Mouse (Mus musculus) heart, adult 2 months (tissue): ENCODE data around the gene Gzmm. TPM values are rescaled to one million over a fixed set of nuclear protein-coding genes. Genes with fewer than 3 reads are reported as not detected.
A peak's percentile ranks its signal among the peaks of the same experiment; 100 is the strongest.

Source experiments
- DNase-seq, 2 experiments: peaks; one replicate each; pipeline ENCODE4 v3.0.0; 2021
- H3K27ac ChIP-seq: fragments of 200-600 bp; 2 replicates; pipeline ENCODE4 v1.8.1; 2022
- H3K27me3 ChIP-seq: fragments of 200-500 bp; 2 replicates; pipeline ENCODE4 v1.6.1; 2012; ENCODE audit warnings: mild to moderate bottlenecking, low read length, inconsistent platforms, mixed read lengths; ENCODE audit not compliant: control insufficient read depth, insufficient read depth
- H3K36me3 ChIP-seq: fragments of 200-500 bp; 2 replicates; pipeline ENCODE4 v1.6.1; 2012; ENCODE audit warnings: low read length, inconsistent platforms; ENCODE audit not compliant: control insufficient read depth, insufficient read depth
- H3K4me1 ChIP-seq: fragments of 200-500 bp; 2 replicates; pipeline ENCODE4 v1.6.1; 2011; ENCODE audit warnings: low read length; ENCODE audit not compliant: control insufficient read depth, insufficient read depth
- H3K4me3 ChIP-seq: fragments of 200-600 bp; 2 replicates; pipeline ENCODE4 v1.8.1; 2022
- H3K79me2 ChIP-seq: fragments of 200-500 bp; replicated peaks from 2 replicates; pipeline ENCODE4 v1.6.1; 2012; ENCODE audit warnings: mild to moderate bottlenecking, inconsistent platforms, low read length, moderate library complexity, mixed read lengths; ENCODE audit not compliant: control insufficient read depth, insufficient read depth
- H3K9ac ChIP-seq: fragments of 200-500 bp; 2 replicates; pipeline ENCODE4 v1.6.1; 2012; ENCODE audit warnings: low read depth, mild to moderate bottlenecking, control low read depth, inconsistent platforms, low read length, mixed read lengths
- CTCF ChIP-seq: fragments of 200-600 bp; IDR thresholded peaks from 2 replicates; pipeline ENCODE4 v1.8.1; 2022; ENCODE audit warnings: antibody characterized with exemption, mild to moderate bottlenecking, moderate library complexity
- EP300 ChIP-seq: fragments of 200-500 bp; IDR thresholded peaks from 2 replicates; pipeline ENCODE4 v1.6.1; 2011; ENCODE audit warnings: low read depth, low read length, control low read depth; ENCODE audit not compliant: insufficient read depth
- POLR2A ChIP-seq: fragments of 200-500 bp; IDR thresholded peaks from 2 replicates; pipeline ENCODE4 v1.6.1; 2011; ENCODE audit warnings: mild to moderate bottlenecking, low read depth, low read length, control low read depth; ENCODE audit not compliant: insufficient read depth
- WGBS: fragments of 180-500 bp; shearing (Covaris S2); methylation state at CpG from one replicate; pipeline ENCODE4 v1.1.7; 2018; 5-methylcytosine and 5-hydroxymethylcytosine counted together
- intact Hi-C: fragments of 180-260 bp; cut with DNase I; formaldehyde crosslinking; loops from one replicate; pipeline ENCODE4 v1.15.1; 2025
- polyA plus RNA-seq: library from polyadenylated mRNA; depleted of rRNA; stranded (reverse); fragments of >200 nt; gene quantifications from 2 replicates; pipeline ENCODE4 v1.2.3, GENCODE M21; 2012
- total RNA-seq, 2 experiments: library from RNA; stranded (reverse); gene quantifications; 2 replicates each; pipeline ENCODE4 v1.2.3; 2021

Gzmm gene
- total and polyA plus RNA-seq, 3 experiments, result 6.4 to 7.4 (median 6.5) TPM

DNA sequence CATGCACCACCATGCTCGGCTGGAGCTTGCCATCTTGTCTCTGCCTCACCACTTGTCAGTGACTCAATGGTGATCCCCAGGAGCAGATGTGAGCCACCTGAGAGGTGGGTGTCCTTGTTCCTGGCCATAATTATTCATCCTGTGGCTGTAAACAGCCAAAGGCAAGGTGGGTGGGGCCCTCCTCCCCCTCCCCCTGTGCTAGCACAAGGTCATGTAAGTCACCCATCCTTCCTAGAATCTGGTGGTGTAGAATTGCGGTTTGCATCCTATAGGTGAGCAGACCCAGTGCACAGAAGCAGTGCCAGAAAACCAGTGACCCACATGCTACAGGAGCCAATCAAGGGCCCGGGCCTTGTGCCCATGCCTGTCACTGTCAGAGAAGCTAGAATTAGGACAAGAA lies 15.8 kb upstream of the Gzmm start:
- no peaks in the 10 kb centered on the region for H3K27me3 ChIP-seq
- TF ChIP-seq POLR2A, result no peak
- no peak overlapping the region for H3K9ac ChIP-seq
- H3K36me3 ChIP-seq, result no peaks in the 10 kb centered on the region
- no peak overlapping the region for H3K27ac ChIP-seq
- no peak for DNase-seq
- no peaks in the 10 kb centered on the region for H3K79me2 ChIP-seq
- peaks cover 5% of the 10 kb centered on the region; the same call in 1 of the 2 replicates for H3K4me1 ChIP-seq
- intact Hi-C loops, result no loop called here
- WGBS, result 89% methylated on average over 3 of the region's 3 CpGs
- no peak overlapping the region for H3K4me3 ChIP-seq

DNA sequence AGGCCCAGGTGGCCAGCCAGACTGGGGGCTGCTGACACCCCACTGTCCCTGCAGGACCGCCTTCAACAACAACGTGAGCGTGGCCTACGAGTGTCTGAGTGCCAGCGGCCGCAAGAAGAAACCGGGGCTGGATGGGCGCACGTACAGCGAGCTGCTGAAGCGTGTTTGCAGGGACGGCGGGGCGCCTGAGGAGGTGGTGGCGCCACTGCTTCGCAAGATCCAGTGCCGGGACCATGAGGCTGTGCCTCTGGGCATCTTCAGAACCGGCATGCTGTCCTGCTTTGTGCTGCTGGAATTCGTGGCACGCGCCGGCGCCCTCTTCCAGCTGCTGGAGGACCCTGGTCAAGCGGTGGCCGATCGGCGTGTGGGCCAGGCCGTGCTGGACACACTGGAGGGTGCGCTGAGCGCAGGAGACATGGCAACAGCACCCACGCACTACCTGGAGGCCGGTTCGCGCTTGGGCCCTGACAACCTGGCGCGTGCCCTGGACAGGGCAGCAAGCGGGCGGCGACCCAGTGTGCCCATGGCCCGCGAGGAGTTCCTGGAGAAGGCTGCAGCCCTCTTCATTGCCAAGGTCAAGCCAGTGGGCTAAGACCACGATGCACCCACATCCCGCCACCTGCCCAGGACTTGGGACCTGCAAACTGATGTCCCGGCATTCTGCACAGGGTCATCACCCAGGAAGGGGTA lies 13.3 kb upstream of the Gzmm start:
- intact Hi-C loops, result no loop called here
- WGBS, result 66% methylated on average over 44 of the region's 44 CpGs
- TF ChIP-seq EP300 (no peak), CTCF (no peak), POLR2A (no peak)
- H3K4me3 ChIP-seq, result no peak overlapping the region
- peaks cover under 1% of the 10 kb centered on the region; the same call in 1 of the 2 replicates for H3K4me1 ChIP-seq
- DNase-seq, result no peak
- H3K27me3 ChIP-seq, result no peaks in the 10 kb centered on the region
- H3K79me2 ChIP-seq, result no peaks in the 10 kb centered on the region
- no peak overlapping the region for H3K9ac ChIP-seq
- H3K27ac ChIP-seq, result no peak overlapping the region
- no peaks in the 10 kb centered on the region for H3K36me3 ChIP-seq

DNA sequence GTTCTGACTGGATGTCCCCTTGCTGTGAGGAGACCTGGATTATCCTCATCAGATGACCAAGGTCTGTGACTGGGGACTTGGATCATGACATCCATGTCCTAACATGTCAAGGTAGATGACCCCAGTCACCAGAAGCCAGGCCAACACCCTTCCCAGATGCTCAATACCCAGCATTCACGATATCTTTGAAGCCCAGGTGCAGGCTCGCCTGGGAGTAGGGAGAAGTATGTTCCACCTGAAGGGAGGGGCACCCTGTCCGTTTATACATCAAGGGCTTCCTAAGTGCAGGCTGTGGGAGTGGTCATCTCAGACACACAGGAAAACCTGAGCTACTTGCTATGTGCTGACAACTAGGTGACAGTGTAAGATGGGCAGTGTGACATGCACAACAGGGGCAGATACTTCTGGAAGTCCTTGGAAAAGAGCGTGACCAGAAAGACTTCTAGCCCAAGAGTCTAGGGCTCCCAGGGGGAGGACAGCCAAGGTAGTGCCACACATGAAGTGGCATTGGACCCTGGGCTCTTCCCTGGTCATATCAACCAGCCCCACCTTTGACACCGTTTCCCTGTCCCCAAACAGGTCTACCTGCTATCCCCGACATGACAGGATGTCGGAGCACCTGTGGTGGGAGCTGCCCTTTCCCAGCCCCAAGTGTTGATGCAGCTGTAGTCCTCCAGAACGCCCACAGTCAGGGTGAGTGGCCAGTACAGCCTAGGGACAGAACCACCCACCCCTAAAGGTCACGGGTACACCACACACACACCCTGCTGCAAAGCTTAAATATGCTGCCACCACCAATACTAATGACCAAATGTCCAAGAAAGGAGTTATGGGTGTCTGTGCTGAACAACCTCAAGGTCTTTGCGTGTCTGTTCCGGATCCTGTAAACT lies 8.0 kb upstream of the Gzmm start:
- no peak for DNase-seq
- Histone ChIP-seq H3K27ac (peak overlapping the region; percentile 87), H3K9ac (peak overlapping the region; percentile 37), H3K36me3 (peaks cover 5% of the 10 kb centered on the region; the same call in 1 of the 2 replicates), H3K4me1 (peaks cover 18% of the 10 kb centered on the region), H3K79me2 (peaks cover 4% of the 10 kb centered on the region; the same call in 1 of the 2 replicates), H3K4me3 (peak overlapping the region; percentile 53), H3K27me3 (no peaks in the 10 kb centered on the region)
- intact Hi-C loops, result loop anchor here (1.0 kb wide), 1 partner anchor 12 kb away; the partner anchor contains the start of gene Tpgs1
- TF ChIP-seq CTCF (no peak), EP300 (no peak), POLR2A (no peak)
- WGBS, result 38% methylated on average over 11 of the region's 11 CpGs

DNA sequence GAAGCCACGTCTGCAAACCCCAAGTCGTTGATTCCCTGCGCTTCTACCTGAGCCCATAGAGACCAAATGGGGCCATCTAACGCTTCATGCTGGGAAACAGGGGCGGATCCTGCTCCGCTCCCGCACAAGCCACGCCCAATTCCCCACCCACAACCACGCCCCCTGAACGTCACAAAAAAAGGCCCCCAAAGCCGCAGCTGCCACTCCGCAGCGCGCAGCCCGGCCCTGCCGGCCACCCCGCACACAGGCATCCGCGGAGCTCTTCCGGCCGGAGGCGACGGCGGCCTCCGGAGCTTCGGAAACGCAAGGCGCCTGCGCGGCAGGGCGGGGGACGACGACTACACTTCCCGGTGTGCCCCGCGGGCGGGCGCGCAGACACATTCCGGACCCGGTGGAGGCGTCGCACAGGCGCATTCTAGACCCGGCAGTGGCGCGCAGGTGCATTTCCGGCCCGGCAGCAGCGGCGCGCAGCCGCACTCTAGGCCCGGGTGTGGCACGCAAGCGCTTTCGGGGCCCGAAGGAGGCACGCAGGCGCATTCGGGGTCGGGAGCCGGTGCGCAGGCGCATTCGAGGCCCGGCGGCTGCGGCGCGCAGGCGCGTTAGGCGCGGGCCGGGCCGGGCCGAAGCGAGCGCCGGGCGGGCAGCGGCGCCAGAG lies 7.1 kb upstream of the Gzmm start, which contains the start of gene Cdc34:
Gene Cdc34 (plus strand): TSS at position 605 of the 655 bp plus-strand sequence.
- H3K4me1 ChIP-seq, result peaks cover 21% of the 10 kb centered on the region
- peak within 1 kb of the TSS; percentile 87 for H3K27ac ChIP-seq
- peaks cover 9% of the 10 kb centered on the region; the same call in 1 of the 2 replicates for H3K36me3 ChIP-seq
- H3K27me3 ChIP-seq, result no peaks in the 10 kb centered on the region
- intact Hi-C loops, result loop anchor here (1.0 kb wide), 1 partner anchor 12 kb away; the partner anchor contains the start of gene Tpgs1
- H3K9ac ChIP-seq, result peak within 1 kb of the TSS; percentile 82
- DNase-seq, result peak; percentile 99 to 100
- H3K4me3 ChIP-seq, result peak within 1 kb of the TSS; percentile 87
- H3K79me2 ChIP-seq, result peaks cover 4% of the 10 kb centered on the region; the same call in 1 of the 2 replicates
- WGBS, result under 1% methylated on average over 83 of the region's 84 CpGs
- TF ChIP-seq POLR2A, result peak; percentile 94
- TF ChIP-seq CTCF, result peak; percentile 60
- TF ChIP-seq EP300, result peak; percentile 14; the same call in 1 of the 2 replicates

DNA sequence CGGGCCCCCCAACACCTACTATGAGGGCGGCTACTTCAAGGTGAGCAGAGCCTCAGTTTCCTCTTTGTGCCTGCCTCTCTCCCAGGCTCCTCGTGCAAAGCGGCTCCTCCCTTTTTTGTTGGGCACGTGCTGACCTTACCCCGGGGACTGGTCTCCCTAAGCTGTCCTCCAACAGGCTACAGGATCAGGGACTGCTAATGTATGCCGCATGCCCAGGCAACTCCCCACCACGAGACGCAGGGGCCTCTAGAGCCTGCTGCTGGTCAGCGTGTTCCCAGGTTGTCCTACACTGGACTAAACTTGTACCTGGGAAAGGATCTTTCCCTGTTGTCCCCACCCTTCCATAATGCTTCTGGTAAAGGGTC lies 6.3 kb upstream of the Gzmm start:
- DNase-seq, result peak; percentile 40 to 54
- under 1% methylated on average over 10 of the region's 10 CpGs for WGBS
- TF ChIP-seq POLR2A (no peak), EP300 (no peak), CTCF (no peak)

More for the DNA sequence above, 6.3 kb upstream of the Gzmm start:
- intact Hi-C loops, result no loop called here
- Histone ChIP-seq H3K27ac (peak overlapping the region; percentile 87), H3K4me1 (peaks cover 23% of the 10 kb centered on the region), H3K79me2 (peaks cover 4% of the 10 kb centered on the region; the same call in 1 of the 2 replicates), H3K27me3 (no peaks in the 10 kb centered on the region), H3K36me3 (peaks cover 15% of the 10 kb centered on the region), H3K4me3 (peak overlapping the region; percentile 87), H3K9ac (peak overlapping the region; percentile 82)
